Mouse (Mus musculus) gastrocnemius, postnatal 14 days (tissue): ENCODE measurements around the gene AW209491. TPM values are rescaled to one million over a fixed set of nuclear protein-coding genes. Genes with fewer than 3 reads are reported as not detected.

Source experiments
- DNase-seq: peaks from one replicate; pipeline ENCODE4 v3.0.0; 2021; ENCODE audit warnings: mixed read lengths
- intact Hi-C: fragments of 180-260 bp; cut with DNase I; formaldehyde crosslinking; loops from one replicate; pipeline ENCODE4 v1.15.1; 2025; ENCODE audit warnings: low total_unique reads
- long read RNA-seq, 2 experiments: library from polyadenylated mRNA; stranded (forward); transcript quantifications; one replicate each; pipeline ENCODE4 v2.0.0; 2021
- total RNA-seq, 2 experiments: library from RNA; stranded (reverse); gene quantifications; 2 replicates each; pipeline ENCODE4 v1.2.3; 2021

The AW209491 gene
- 1 to 10 TPM; 9.5 to 10.0 TPM for total RNA-seq
- long read RNA-seq, experiment 1, transcript AW209491-201 (2 exons, 2,914 nt): major isoform, 17 of 25 reads
- long read RNA-seq, experiment 1, transcript AW209491-202 (2 exons, 2,035 nt): minor isoform, 7 of 25 reads
- long read RNA-seq, experiment 1, partial matches to known transcripts: 1 of 25 reads
- long read RNA-seq, experiment 1, other reads (novel, unspliced or antisense): 0 of 25 reads
- long read RNA-seq, experiment 2, transcript AW209491-201 (2 exons, 2,914 nt): major isoform, 18 of 19 reads
- long read RNA-seq, experiment 2, partial matches to known transcripts: 0 of 19 reads
- long read RNA-seq, experiment 2, other reads (novel, unspliced or antisense): 0 of 19 reads

DNA sequence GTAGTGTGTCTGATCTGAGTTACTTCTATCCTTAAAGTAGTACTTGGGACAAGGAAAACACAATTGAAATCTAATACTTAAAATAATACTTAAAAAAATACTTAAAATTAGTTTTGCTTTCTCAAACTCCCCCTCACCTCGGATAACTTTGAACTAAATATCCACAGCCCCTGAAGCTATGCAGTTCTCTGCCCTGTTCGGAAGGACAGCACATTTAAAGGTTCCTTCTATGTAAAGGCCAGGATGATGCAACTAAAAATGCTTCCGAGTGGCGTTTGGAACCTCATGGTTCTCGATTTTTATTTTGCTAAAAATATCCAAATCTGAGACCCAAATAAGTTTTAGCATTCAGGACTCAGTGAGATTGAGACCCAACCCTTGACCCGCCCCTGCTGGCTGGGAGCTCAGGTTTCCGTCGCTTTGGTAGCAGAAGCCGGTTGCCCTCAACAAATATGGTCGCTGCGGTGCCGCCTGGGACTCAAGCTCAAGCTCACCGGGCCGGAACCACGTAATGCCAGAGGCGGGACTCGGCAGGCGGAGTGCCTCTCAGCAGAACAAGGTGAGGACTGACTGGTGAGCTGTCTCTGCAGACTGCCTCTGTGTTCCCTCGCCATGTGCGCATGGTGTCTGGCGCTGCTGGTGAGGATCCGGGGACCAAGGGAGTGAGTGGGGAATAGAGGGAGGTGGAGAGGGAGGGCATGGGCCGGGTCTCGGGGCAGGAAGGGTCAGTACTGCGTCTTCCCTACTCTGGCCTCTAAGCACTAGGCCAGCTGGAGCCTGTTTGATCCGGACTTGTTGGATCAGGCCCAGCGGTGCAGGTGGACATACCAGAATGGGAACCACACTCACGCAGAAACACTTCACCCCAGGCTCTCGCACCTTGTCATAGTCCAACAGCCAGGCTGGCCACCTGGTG lies at the start of gene AW209491:
TSS of gene AW209491 (plus strand) at position 429 of the 916 bp plus-strand sequence.
- intact Hi-C loops: no loop called here
- peak; percentile 92 for DNase-seq

DNA sequence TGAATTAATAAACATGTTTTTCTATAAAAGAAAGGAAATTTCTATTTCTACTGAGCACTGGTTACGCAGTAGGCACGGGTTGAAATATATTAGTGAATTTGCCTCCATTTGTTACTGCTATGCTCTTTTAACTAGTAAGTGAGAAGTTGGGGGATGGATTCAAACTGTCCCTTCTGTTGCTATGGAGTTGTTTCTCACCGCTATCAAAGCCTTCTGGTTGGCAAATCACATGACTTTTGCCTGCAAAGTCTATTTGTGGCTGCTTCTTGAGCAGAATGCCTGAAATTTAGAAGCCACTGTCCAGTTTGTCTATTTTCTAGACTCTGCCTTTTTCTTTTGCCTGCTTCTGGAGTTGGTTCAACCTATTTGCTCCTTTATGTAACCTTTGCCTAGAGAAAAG lies 49.6 kb upstream of the AW209491 start:
- intact Hi-C loops: no loop called here

DNA sequence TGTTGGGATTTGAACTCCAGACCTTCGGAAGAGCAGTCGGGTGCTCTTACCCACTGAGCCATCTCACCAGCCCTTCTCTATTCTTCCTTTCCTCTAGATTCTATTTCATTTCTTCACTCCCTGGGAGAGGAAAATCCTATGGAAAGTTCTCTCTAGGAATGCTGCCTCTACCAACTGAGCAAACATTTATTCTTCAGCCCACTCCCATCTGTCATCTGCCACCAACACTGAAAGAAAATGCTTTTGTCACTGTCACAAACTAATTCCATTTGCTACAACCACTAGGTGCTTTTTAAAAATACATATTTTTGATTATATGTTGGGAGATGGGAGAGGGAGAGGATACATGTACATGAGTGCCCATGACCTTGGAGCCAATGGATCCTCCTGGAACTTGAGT lies 27.2 kb upstream of the AW209491 start:
- intact Hi-C loops: no loop called here
- DNase-seq: no peak

More for the DNA sequence above, 49.6 kb upstream of the AW209491 start:
- no peak for DNase-seq

DNA sequence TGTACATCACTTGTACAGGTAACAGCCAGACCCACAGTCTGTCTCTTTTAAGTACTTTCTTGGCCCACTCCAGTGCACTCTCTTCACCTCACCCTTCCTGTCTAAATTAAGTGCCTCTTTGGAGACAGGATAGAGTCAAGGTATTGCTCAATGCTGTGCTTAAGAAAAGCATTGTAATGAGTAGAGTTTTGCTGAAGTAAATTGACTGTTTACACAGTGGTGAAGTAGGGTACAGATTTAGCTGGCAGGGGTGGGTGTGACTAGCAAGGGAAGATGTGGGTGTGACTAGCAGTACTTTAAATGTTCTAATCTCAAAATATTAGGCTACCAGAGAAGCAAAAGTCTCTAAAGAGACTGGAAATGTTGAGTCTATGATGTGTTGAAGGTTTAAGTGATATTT lies 22.3 kb upstream of the AW209491 start:
- no peak for DNase-seq
- intact Hi-C loops: no loop called here

DNA sequence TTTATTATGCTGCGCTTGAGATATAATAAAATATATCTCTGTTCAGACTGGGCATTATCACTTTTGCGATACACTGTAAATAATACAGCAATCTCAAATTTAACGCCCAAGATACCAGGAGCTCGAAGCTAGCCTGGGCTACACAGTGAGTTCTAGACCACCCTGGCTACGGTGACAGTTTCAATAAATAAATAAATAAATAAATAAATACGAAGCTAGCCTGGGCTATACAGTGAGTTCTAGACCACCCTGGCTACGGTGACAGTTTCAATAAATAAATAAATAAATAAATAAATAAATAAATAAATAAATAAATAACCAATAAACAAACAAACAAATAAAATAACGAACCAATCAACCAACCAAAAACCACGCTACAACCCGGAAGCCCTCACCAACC lies 17.5 kb upstream of the AW209491 start:
- DNase-seq: no peak
- intact Hi-C loops: no loop called here

DNA sequence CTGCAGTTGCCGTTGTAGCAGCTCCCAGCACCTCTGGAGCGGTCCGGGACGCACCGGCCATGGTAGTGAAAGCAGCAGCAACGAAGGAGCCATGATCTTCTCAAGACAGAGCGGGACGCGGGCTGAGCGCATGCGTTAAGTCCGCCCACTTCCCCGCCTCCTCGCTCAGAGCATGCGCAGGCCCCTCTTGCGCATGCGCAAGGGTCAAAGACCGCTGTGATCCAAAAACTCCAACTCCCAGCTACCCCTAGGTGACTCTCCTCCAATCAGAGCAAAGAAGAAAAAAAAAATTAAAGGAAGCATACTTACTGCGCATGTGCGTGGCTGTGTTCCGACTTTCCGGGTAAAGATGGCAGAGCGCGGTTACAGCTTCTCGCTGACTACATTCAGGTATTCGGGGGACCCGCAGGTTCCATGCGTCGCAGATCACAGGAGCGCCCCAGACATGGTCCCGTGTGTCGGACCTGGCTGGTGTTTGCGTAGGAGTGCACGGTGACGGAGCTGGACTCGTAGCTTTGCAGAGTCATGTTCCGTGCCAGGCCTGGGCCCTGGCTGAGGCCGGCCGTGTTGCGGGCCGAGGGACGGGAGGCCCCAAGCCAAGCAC lies 16.9 kb upstream of the AW209491 start, which contains the start of the genes Mrpl32 and Psma2:
TSS of gene Mrpl32 (minus strand) at position 240 of the 604 bp plus-strand sequence.
TSS of gene Psma2 (plus strand) at position 315 of the 604 bp plus-strand sequence.
- DNase-seq: peak; percentile 95
- intact Hi-C loops: no loop called here

DNA sequence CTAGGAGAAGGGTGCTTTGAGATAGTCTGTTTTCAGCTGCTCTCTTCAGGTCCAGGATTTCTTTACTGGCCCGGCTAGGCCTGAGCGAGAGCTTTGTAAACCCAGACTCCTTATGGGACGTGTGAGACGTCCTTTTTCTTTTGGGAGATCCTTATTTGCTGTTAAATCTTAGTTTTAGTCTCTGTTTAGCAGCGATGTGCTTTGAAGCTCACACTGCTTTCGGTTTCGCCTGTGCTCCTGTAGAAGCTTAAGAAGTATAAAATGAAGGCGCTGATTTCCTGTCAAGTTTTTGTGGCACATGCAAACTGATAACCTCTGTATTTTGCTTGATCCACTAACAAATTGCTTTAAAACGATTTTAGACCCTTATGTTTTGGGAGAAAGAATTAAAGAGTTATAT lies 16.4 kb upstream of the AW209491 start:
- intact Hi-C loops: no loop called here
- DNase-seq: no peak

DNA sequence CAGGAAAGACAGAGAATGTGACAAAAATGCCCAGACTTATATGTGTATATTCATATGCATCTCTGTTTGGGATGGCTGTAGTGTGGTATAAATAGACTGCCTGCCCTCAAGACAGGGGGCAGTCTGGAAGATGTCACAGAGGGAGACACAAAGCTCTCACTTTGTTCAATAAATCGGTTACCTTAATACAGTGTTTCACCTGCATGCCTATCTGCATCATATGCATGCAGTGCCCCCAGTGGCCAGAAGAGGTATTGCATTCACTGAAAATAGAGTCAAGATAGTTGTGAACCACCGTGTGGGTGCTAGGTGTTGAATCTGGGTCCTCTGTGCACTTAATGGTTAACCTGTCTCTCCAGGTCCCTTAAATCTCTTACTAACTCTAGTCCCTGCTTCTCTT lies 11.2 kb upstream of the AW209491 start:
- peak; percentile 34 for DNase-seq
- intact Hi-C loops: no loop called here

DNA sequence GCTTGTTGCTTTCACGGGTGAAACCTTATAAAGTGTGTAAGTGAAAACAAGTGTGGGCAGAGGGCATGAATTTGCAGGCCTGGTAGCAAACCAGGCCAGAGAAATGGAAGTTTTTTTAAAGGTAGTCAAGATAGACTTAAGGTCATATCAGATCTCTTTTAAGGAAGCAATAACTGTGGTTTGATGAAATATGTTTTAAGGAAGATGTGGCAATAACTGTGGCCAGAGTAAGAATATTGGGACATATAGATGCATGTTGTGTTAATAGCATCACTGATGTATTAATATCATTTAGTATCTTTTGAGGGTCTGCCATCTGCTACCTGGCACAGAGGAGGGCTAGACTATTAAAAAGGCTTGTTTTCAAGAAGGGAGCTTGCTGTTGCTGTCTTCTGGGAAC lies 10.0 kb downstream of the AW209491 start:
- intact Hi-C loops: no loop called here
- DNase-seq: no peak

DNA sequence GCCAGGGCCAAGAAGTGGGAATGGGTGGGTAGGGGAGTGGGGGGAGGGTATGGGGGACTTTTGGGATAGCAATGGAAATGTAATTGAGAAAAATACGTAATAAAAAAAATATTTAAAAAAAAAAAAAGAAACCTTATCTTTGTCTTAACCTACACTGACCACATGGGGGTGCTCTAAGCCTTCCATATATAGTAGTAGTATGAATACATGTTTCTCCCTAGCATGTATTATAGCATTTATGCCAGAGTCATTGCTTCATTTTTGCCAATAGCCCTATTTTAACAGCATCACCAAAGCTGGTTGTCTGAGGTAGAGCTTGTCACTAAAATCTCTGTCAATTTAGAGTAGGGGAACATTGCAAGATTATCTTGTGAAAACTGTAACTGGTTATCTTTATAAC lies 19.3 kb downstream of the AW209491 start:
- intact Hi-C loops: loop anchor here (5.0 kb wide), 2 partner anchors 823 to 1113 kb away; no protein-coding TSS in a partner anchor
- no peak for DNase-seq

DNA sequence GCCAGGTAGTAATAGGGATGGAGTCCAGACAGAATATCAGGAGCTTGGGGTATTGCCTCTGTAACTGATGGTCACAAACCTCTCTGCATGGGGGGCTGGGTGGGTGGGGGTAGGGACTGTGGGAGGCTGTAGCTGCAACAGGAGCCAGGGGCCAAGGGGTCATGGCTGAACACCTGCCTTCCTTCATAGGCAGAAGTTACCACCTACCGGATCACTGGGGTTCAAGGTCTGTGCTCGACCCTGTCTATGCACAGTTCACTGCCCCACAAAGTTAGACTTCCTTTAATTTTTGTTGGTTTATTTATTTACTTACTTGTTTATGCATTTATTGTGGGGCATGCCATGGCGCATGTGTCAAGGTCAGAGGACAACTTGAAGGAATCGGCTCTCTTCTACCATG lies 37.2 kb downstream of the AW209491 start:
- intact Hi-C loops: no loop called here
- no peak for DNase-seq

DNA sequence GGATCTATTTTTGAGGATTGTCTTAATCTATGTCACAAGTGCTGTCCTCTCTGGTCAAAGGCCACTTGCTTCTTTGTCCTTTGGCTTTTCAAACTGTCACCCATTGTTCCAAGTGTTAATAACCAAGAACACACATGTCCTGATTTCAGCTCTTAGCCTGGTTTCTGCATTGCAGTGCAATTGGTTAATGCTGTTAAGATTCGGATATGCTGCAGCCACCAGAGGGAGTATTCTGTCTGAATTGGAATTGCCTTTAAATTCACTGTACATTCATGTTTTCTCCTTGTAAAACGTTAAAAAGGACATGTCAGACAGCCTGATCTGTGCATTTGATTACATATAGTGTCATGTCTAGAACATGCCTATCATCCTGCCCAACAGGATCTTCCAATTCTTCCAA lies 40.4 kb downstream of the AW209491 start:
- DNase-seq: no peak
- intact Hi-C loops: no loop called here

Other genes starting within 250 kb of the AW209491 start
- under 1 TPM in 1 of 2 experiments, not detected in 1; 0.25 TPM for gene Hecw1, start 106.9 kb upstream of the AW209491 start, total RNA-seq
- gene Mrpl32, start 17.0 kb upstream of the AW209491 start, total RNA-seq: 10 to 100 TPM; 40.8 to 41.5 TPM
- 10 to 100 TPM; 54.6 to 55.8 TPM for gene Psma2, start 16.9 kb upstream of the AW209491 start, total RNA-seq